Comparison of ENCODE assay signal across 8 mouse cellular contexts in the genomic region with DNA sequence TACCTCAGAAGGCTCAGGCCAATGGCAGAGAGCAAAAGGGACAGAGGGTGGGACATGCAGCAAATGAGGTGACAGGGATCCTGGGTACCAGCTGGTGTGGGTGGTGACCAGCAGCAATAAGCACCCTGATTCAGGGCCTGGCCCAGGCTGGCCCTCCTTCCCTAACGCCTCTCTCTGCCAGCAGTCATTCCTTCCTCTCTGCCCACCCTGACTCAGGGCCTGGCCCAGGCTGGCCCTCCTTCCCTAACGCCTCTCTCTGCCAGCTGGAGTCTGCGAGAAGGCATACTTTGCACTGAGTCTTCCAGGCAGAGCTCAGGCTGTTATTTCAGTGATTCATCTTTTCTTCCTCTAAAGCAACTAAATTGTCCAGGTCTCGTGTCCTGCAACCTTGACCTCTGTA. TPM values are rescaled to one million over a fixed set of nuclear protein-coding genes. Genes with fewer than 3 reads are reported as not detected.
DNase-seq lines count a peak whose midpoint lies in the region; ATAC-seq lines count a peak whose summit lies in the region.

No protein-coding gene starts in this region.

- WGBS in forebrain, embryonic 10.5 days, result 65% methylated on average over 4 of the region's 4 CpGs
- WGBS in forebrain, embryonic 11.5 days, result 55% methylated on average over 4 of the region's 4 CpGs
- WGBS in embryonic facial prominence, embryonic 13.5 days, result 53% methylated on average over 4 of the region's 4 CpGs
- 59% methylated on average over 4 of the region's 4 CpGs for WGBS in midbrain, embryonic 12.5 days

- no peaks in the 10 kb centered on the region for H3K36me3 ChIP-seq in forebrain, embryonic 10.5 days (replicated peaks)
- no peaks in the 10 kb centered on the region for H3K36me3 ChIP-seq in forebrain, embryonic 11.5 days (ENCODE audit: control insufficient read depth, insufficient read depth, low read length)
- no peaks in the 10 kb centered on the region for H3K36me3 ChIP-seq in embryonic facial prominence, embryonic 13.5 days
- no peaks in the 10 kb centered on the region for H3K36me3 ChIP-seq in midbrain, embryonic 12.5 days

- H3K27me3 ChIP-seq in forebrain, embryonic 10.5 days (ENCODE audit: poor library complexity, severe bottlenecking), result no peaks in the 10 kb centered on the region
- no peaks in the 10 kb centered on the region for H3K27me3 ChIP-seq in forebrain, embryonic 11.5 days (ENCODE audit: control insufficient read depth, insufficient read depth, low read length)
- no peaks in the 10 kb centered on the region for H3K27me3 ChIP-seq in embryonic facial prominence, embryonic 13.5 days
- H3K27me3 ChIP-seq in midbrain, embryonic 12.5 days, result no peaks in the 10 kb centered on the region

- peak overlapping the region; percentile 20 for H3K27ac ChIP-seq in forebrain, embryonic 10.5 days
- no peak overlapping the region for H3K27ac ChIP-seq in forebrain, embryonic 11.5 days (ENCODE audit: low read depth, low read length)
- 0 out of 2 replicates have a peak overlapping the region, but pooled peaks have one; percentile 11 for H3K27ac ChIP-seq in embryonic facial prominence, embryonic 13.5 days
- peak overlapping the region; percentile 2 for H3K27ac ChIP-seq in midbrain, embryonic 12.5 days (replicated peaks)

- peaks cover 63% of the 10 kb centered on the region for H3K4me1 ChIP-seq in forebrain, embryonic 10.5 days
- H3K4me1 ChIP-seq in forebrain, embryonic 11.5 days (replicated peaks; ENCODE audit: control insufficient read depth, insufficient read depth, low read length), result peaks cover 2% of the 10 kb centered on the region; the same call in 1 of the 2 replicates
- peaks cover 8% of the 10 kb centered on the region for H3K4me1 ChIP-seq in embryonic facial prominence, embryonic 13.5 days
- H3K4me1 ChIP-seq in midbrain, embryonic 12.5 days, result peaks cover 38% of the 10 kb centered on the region

- no peak; the same call in 1 of the 2 replicates for ATAC-seq in forebrain, embryonic 11.5 days (replicated peaks; ENCODE audit: low FRiP score)
- no peak for ATAC-seq in embryonic facial prominence, embryonic 13.5 days (ENCODE audit: insufficient number of reproducible peaks, insufficient read depth, low FRiP score, low TSS enrichment, low read depth)
- 0 out of 2 replicates have a peak, but pooled peaks have one; percentile 41 for ATAC-seq in midbrain, embryonic 12.5 days (ENCODE audit: low FRiP score, low read depth)
- ATAC-seq in erythroblast, adult 5-6 weeks (replicated peaks; ENCODE audit: low FRiP score, poor library complexity, severe bottlenecking), result no peak

- H3K9ac ChIP-seq in forebrain, embryonic 11.5 days (ENCODE audit: low read length), result no peak overlapping the region
- no peak overlapping the region for H3K9ac ChIP-seq in embryonic facial prominence, embryonic 13.5 days
- H3K9ac ChIP-seq in midbrain, embryonic 12.5 days (replicated peaks), result no peak overlapping the region

- no peak for DNase-seq in forebrain, embryonic 10.5 days (ENCODE audit: extremely low spot score, low spot score)
- no peak for DNase-seq in forebrain, embryonic 11.5 days (ENCODE audit: low spot score)
- DNase-seq in Muller cell, postnatal 12 days (ENCODE audit: inconsistent ontology term), result peak; percentile 79
- DNase-seq in heart, postnatal 10 days, result peak; percentile 45 to 48
- DNase-seq in layer of hippocampus, adult 8-10 months (ENCODE audit: low spot score in 2 of 2), result no peak

- intact Hi-C loops in heart, postnatal 10 days (cut with DNase I), result no loop called here

- H3K4me3 ChIP-seq in forebrain, embryonic 10.5 days, result no peak overlapping the region
- no peak overlapping the region for H3K4me3 ChIP-seq in forebrain, embryonic 11.5 days (ENCODE audit: low read depth, low read length)
- H3K4me3 ChIP-seq in embryonic facial prominence, embryonic 13.5 days, result no peak overlapping the region
- H3K4me3 ChIP-seq in midbrain, embryonic 12.5 days, result no peak overlapping the region

- no peaks in the 10 kb centered on the region for H3K9me3 ChIP-seq in forebrain, embryonic 10.5 days
- H3K9me3 ChIP-seq in forebrain, embryonic 11.5 days (ENCODE audit: control insufficient read depth, low read length), result no peaks in the 10 kb centered on the region
- H3K9me3 ChIP-seq in embryonic facial prominence, embryonic 13.5 days, result no peaks in the 10 kb centered on the region
- no peaks in the 10 kb centered on the region for H3K9me3 ChIP-seq in midbrain, embryonic 12.5 days

- H3K4me2 ChIP-seq in forebrain, embryonic 11.5 days (ENCODE audit: low read depth, low read length, severe bottlenecking), result no peak overlapping the region
- no peak overlapping the region for H3K4me2 ChIP-seq in embryonic facial prominence, embryonic 13.5 days
- no peak overlapping the region for H3K4me2 ChIP-seq in midbrain, embryonic 12.5 days (replicated peaks)

RNA-seq across cellular contexts. Expression of gene Efr3b, which starts 31.5 kb away (rescaled TPM):
- polyA plus RNA-seq in forebrain, embryonic 10.5 days (2016; fragmentation: Nextera tagmentation; extraction: Ambion mirVana), result 7.7 and 8.7 TPM in 2 replicates
- polyA plus RNA-seq in forebrain, embryonic 11.5 days (2014; fragmentation: Nextera tagmentation; extraction: Ambion mirVana), result 13.7 and 14.4 TPM in 2 replicates
- polyA plus RNA-seq in embryonic facial prominence, embryonic 13.5 days (2015; fragmentation: Nextera tagmentation; extraction: Ambion mirVana), result 6.0 and 6.2 TPM in 2 replicates
- total RNA-seq in heart, postnatal 10 days (2021), result 10 to 100 TPM in 1 of 2 experiments, 1 to 10 TPM in 1; 9.8 to 15.8 TPM
- 32.0 and 34.3 TPM in 2 replicates for polyA plus RNA-seq in midbrain, embryonic 12.5 days (2016; fragmentation: Nextera tagmentation; extraction: Ambion mirVana)
- total RNA-seq in erythroblast, adult 5-6 weeks (2015; ENCODE audit: low replicate concordance), result not detected in 2 replicates
- 9.2 TPM in 1 of 2 replicates, not detected in the other for total RNA-seq in erythroblast, adult 5-6 weeks (2017; ENCODE audit: low replicate concordance)
- total RNA-seq in layer of hippocampus, adult 8-10 months (2022), result 100 to 1,000 TPM; 109 to 118 (median 115) TPM

RNA-seq across cellular contexts. Expression of gene Pomc, which starts 52.4 kb away (rescaled TPM):
- 6.1 and 9.1 TPM in 2 replicates for polyA plus RNA-seq in forebrain, embryonic 10.5 days (2016; fragmentation: Nextera tagmentation; extraction: Ambion mirVana)
- polyA plus RNA-seq in forebrain, embryonic 11.5 days (2014; fragmentation: Nextera tagmentation; extraction: Ambion mirVana), result 6.4 and 7.0 TPM in 2 replicates
- polyA plus RNA-seq in embryonic facial prominence, embryonic 13.5 days (2015; fragmentation: Nextera tagmentation; extraction: Ambion mirVana), result 2.8 and 4.5 TPM in 2 replicates
- total RNA-seq in heart, postnatal 10 days (2021), result under 1 TPM in 1 of 2 experiments, not detected in 1; 0.72 TPM
- 6.3 and 8.6 TPM in 2 replicates for polyA plus RNA-seq in midbrain, embryonic 12.5 days (2016; fragmentation: Nextera tagmentation; extraction: Ambion mirVana)
- not detected in 2 replicates for total RNA-seq in erythroblast, adult 5-6 weeks (2015; ENCODE audit: low replicate concordance)
- total RNA-seq in erythroblast, adult 5-6 weeks (2017; ENCODE audit: low replicate concordance), result not detected in 2 replicates
- 1 to 10 TPM; 2.0 to 3.0 (median 2.8) TPM for total RNA-seq in layer of hippocampus, adult 8-10 months (2022)

Comparison
In these comparisons a context has a peak if more than half of its experiments do, and no peak if none do; other contexts are left out.
1. DNase-seq: peak in Muller cell, postnatal 12 days (single experiment) and heart, postnatal 10 days (2 of 2); none in forebrain, embryonic 10.5 days (single experiment), forebrain, embryonic 11.5 days (single experiment) and layer of hippocampus, adult 8-10 months (0 of 2).